Mouse (Mus musculus) MEL (cell line): ENCODE data around the gene Ikzf2. TPM values are rescaled to one million over a fixed set of nuclear protein-coding genes. Genes with fewer than 3 reads are reported as not detected.

Experiments used
- DNase-seq: peaks from one replicate; pipeline ENCODE4 v3.0.0; 2011; ENCODE audit warnings: low read depth, low spot score
- H3K27ac ChIP-seq: 2 replicates; pipeline ENCODE4 v1.5.1; 2012; ENCODE audit warnings: low read depth, mild to moderate bottlenecking, control low read depth, low read length, moderate library complexity; ENCODE audit not compliant: control insufficient read depth
- H3K27me3 ChIP-seq, 2 experiments: fragments of 150-350 bp in 1 of 2; sonication (generic) in 1 of 2; 2 replicates each; pipeline ENCODE4 v1.6.1; 2012; ENCODE audit warnings: low read length in 2 of 2, mild to moderate bottlenecking in 2 of 2, improper control_type of control experiment in 1 of 2, moderate library complexity in 1 of 2; ENCODE audit not compliant: insufficient read depth in 2 of 2, control insufficient read depth in 1 of 2
- H3K36me3 ChIP-seq, 2 experiments: 2 replicates each; pipeline ENCODE4 v1.6.1; 2012 to 2014; ENCODE audit warnings: low read length in 2 of 2, improper control_type of control experiment in 1 of 2, inconsistent platforms in 1 of 2, mild to moderate bottlenecking in 1 of 2; ENCODE audit not compliant: insufficient read depth in 2 of 2, control insufficient read depth in 1 of 2
- H3K4me1 ChIP-seq, 2 experiments: fragments of 150-350 bp in 1 of 2; sonication (generic) in 1 of 2; 2 replicates each; pipeline ENCODE4 v1.6.1; 2012; ENCODE audit warnings: low read length in 2 of 2, improper control_type of control experiment in 1 of 2, mild to moderate bottlenecking in 1 of 2; ENCODE audit not compliant: insufficient read depth in 2 of 2, control insufficient read depth in 1 of 2
- H3K4me3 ChIP-seq, 2 experiments: fragments of 150-350 bp in 1 of 2; sonication (generic) in 1 of 2; 2 replicates each; pipeline ENCODE4 v1.5.1; 2012; ENCODE audit warnings: low read depth in 2 of 2, low read length in 2 of 2, mild to moderate bottlenecking in 2 of 2, moderate library complexity in 2 of 2, control low read depth in 1 of 2, improper control_type of control experiment in 1 of 2; ENCODE audit not compliant: control insufficient read depth in 1 of 2, insufficient read depth in 1 of 2
- H3K79me2 ChIP-seq: 2 replicates; pipeline ENCODE4 v1.6.1; 2012; ENCODE audit warnings: mild to moderate bottlenecking, low read length, moderate library complexity; ENCODE audit not compliant: control insufficient read depth, poor library complexity, insufficient read depth
- H3K9ac ChIP-seq: 2 replicates; pipeline ENCODE4 v1.6.1; 2012; ENCODE audit warnings: low read depth, mild to moderate bottlenecking, control low read depth, low read length, moderate library complexity; ENCODE audit not compliant: control insufficient read depth, poor library complexity, severe bottlenecking
- H3K9me3 ChIP-seq: fragments of 150-350 bp; sonication (generic); replicated peaks from 2 replicates; pipeline ENCODE4 v1.6.1; 2012; ENCODE audit warnings: mild to moderate bottlenecking, low read length, improper control_type of control experiment, moderate library complexity; ENCODE audit not compliant: insufficient read depth
- CHD1 ChIP-seq: IDR thresholded peaks from 2 replicates; pipeline ENCODE4 v1.6.1; 2012; ENCODE audit warnings: low read depth, mild to moderate bottlenecking, inconsistent platforms, low read length, improper control_type of control experiment
- GATA1 ChIP-seq: IDR thresholded peaks from 2 replicates; pipeline ENCODE4 v1.6.1; 2011; ENCODE audit warnings: low read depth, low read length, improper control_type of control experiment
- JUND ChIP-seq: IDR thresholded peaks from 2 replicates; pipeline ENCODE4 v1.6.1; 2011; ENCODE audit warnings: low read depth, mild to moderate bottlenecking, improper control_type of control experiment, low read length
- KAT2A ChIP-seq: conservative IDR thresholded peaks from 2 replicates; pipeline ENCODE4 v1.6.1; 2012; ENCODE audit warnings: low read depth, low read length, improper control_type of control experiment, inconsistent platforms
- MAX ChIP-seq: IDR thresholded peaks from 2 replicates; pipeline ENCODE4 v1.6.1; 2011; ENCODE audit warnings: low read length, improper control_type of control experiment
- MAZ ChIP-seq: IDR thresholded peaks from 2 replicates; pipeline ENCODE4 v1.6.1; 2012; ENCODE audit warnings: low read depth, mild to moderate bottlenecking, inconsistent platforms, low read length, improper control_type of control experiment
- MEF2A ChIP-seq: IDR thresholded peaks from 2 replicates; pipeline ENCODE4 v1.6.1; 2014; ENCODE audit warnings: low read depth, mild to moderate bottlenecking, inconsistent platforms, low read length, improper control_type of control experiment; ENCODE audit not compliant: poor library complexity, insufficient replicate concordance, severe bottlenecking; ENCODE audit errors: extremely low read depth
- MXI1 ChIP-seq: IDR thresholded peaks from 2 replicates; pipeline ENCODE4 v1.6.1; 2011; ENCODE audit warnings: mild to moderate bottlenecking, low read depth, low read length, improper control_type of control experiment
- MYB ChIP-seq: IDR thresholded peaks from 2 replicates; pipeline ENCODE4 v1.6.1; 2011; ENCODE audit warnings: mild to moderate bottlenecking, low read depth, low read length, improper control_type of control experiment
- NRF1 ChIP-seq: IDR thresholded peaks from 2 replicates; pipeline ENCODE4 v1.6.1; 2014; ENCODE audit warnings: low read depth, mild to moderate bottlenecking, inconsistent platforms, low read length, improper control_type of control experiment, moderate library complexity; ENCODE audit not compliant: poor library complexity, insufficient read depth, severe bottlenecking
- POLR2AphosphoS2 ChIP-seq: IDR thresholded peaks from 2 replicates; pipeline ENCODE4 v1.6.1; 2011; ENCODE audit warnings: low read length, improper control_type of control experiment
- RAD21 ChIP-seq: IDR thresholded peaks from 2 replicates; pipeline ENCODE4 v1.6.1; 2011; ENCODE audit warnings: mild to moderate bottlenecking, low read depth, low read length, improper control_type of control experiment
- RCOR1 ChIP-seq: IDR thresholded peaks from 2 replicates; pipeline ENCODE4 v1.6.1; 2012; ENCODE audit warnings: low read depth, mild to moderate bottlenecking, inconsistent platforms, low read length, improper control_type of control experiment
- SIN3A ChIP-seq: IDR thresholded peaks from 2 replicates; pipeline ENCODE4 v1.6.1; 2012; ENCODE audit warnings: low read length, improper control_type of control experiment, inconsistent platforms
- SMC3 ChIP-seq: IDR thresholded peaks from 2 replicates; pipeline ENCODE4 v1.6.1; 2011; ENCODE audit warnings: low read depth, low read length, improper control_type of control experiment
- TAL1 ChIP-seq: IDR thresholded peaks from 2 replicates; pipeline ENCODE4 v1.6.1; 2012; ENCODE audit warnings: mild to moderate bottlenecking, inconsistent platforms, low read length, moderate library complexity, mixed read lengths
- TCF12 ChIP-seq: IDR thresholded peaks from 2 replicates; pipeline ENCODE4 v1.6.1; 2014; ENCODE audit warnings: low read depth, mild to moderate bottlenecking, inconsistent platforms, low read length, improper control_type of control experiment, moderate library complexity
- UBTF ChIP-seq: IDR thresholded peaks from 2 replicates; pipeline ENCODE4 v1.6.1; 2012; ENCODE audit warnings: low read depth, mild to moderate bottlenecking, inconsistent platforms, low read length, improper control_type of control experiment, moderate library complexity, borderline replicate concordance; ENCODE audit not compliant: insufficient read depth
- USF2 ChIP-seq, 2 experiments: IDR thresholded peaks; 2 replicates each; pipeline ENCODE4 v1.6.1; 2011 to 2012; ENCODE audit warnings: improper control_type of control experiment in 2 of 2, low read length in 2 of 2, borderline replicate concordance in 1 of 2, inconsistent platforms in 1 of 2, low read depth in 1 of 2, mild to moderate bottlenecking in 1 of 2; ENCODE audit not compliant: insufficient read depth in 1 of 2
- ZKSCAN1 ChIP-seq: IDR thresholded peaks from 2 replicates; pipeline ENCODE4 v1.6.1; 2012; ENCODE audit warnings: low read depth, mild to moderate bottlenecking, inconsistent platforms, low read length, improper control_type of control experiment, moderate library complexity
- ZMIZ1 ChIP-seq: IDR thresholded peaks from 2 replicates; pipeline ENCODE4 v1.6.1; 2012; ENCODE audit warnings: low read depth, mild to moderate bottlenecking, inconsistent platforms, low read length, improper control_type of control experiment, moderate library complexity
- ZNF384 ChIP-seq: IDR thresholded peaks from 2 replicates; pipeline ENCODE4 v1.6.1; 2012; ENCODE audit warnings: low read depth, mild to moderate bottlenecking, inconsistent platforms, low read length, improper control_type of control experiment
- polyA plus RNA-seq, 2 experiments: library from polyadenylated mRNA; stranded (reverse) in 1 of 2; unstranded in 1 of 2; fragments of >175 nt in 1 of 2; fragments of >200 nt in 1 of 2; gene quantifications; 2 replicates each; pipeline versions ENCODE4 v1.2.1 to v1.2.4; 2012; ENCODE audit warnings: low replicate concordance in 2 of 2, low read depth in 1 of 2; ENCODE audit not compliant: insufficient read length in 2 of 2, insufficient read depth in 1 of 2, missing spikeins in 1 of 2
- total RNA-seq: library from RNA; depleted of rRNA; stranded (reverse); fragments of 300-350 nt; gene quantifications from 2 replicates; pipeline ENCODE4 v1.2.3, GENCODE M21; 2012

Ikzf2 gene
- total and polyA plus RNA-seq, 3 experiments, result 2.9 to 5.6 TPM; not detected in 1

DNA sequence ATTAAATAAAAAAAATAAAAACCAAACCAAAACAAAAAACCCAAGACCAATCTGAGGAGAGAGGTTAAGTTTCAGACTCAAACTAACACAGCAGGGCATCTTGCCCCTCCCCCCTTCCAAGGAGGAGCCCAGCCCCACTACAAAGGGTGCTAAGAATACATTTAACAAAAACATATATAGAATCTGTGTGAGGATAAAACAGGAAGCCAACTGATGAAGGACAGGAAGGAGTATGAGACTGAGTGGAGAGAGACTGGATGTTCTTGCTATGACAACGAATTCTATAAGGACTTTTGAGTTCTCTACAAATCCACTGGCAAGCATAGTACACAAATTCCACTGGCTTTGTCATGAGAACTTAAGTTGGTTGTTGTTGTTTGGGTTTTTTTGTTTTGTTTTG lies 42.7 kb upstream of the Ikzf2 start:
- Histone ChIP-seq H3K4me1 (no peaks in the 10 kb centered on the region), H3K9ac (no peak overlapping the region), H3K9me3 (no peaks in the 10 kb centered on the region), H3K4me3 (no peak overlapping the region)
- TF ChIP-seq USF2 (IDR thresholded peaks at IDR 0.05; ENCODE audit: borderline replicate concordance in 1 of 2, insufficient read depth in 1 of 2, low read depth in 1 of 2, low read length in 2 of 2) (no peak), TAL1 (no peak), MXI1 (no peak), MEF2A (no peak), MYB (no peak), UBTF (no peak), ZNF384 (no peak), MAX (no peak), RAD21 (no peak), ZKSCAN1 (no peak), MAZ (no peak), SMC3 (no peak)
- TF ChIP-seq, all 39 proteins: peak for 0
- H3K36me3 ChIP-seq, result no peaks in the 10 kb centered on the region
- no peaks in the 10 kb centered on the region for H3K27me3 ChIP-seq
- H3K27ac ChIP-seq, result no peak overlapping the region
- DNase-seq, result no peak
- no peaks in the 10 kb centered on the region for H3K79me2 ChIP-seq

- no peak for DNase-seq
- Histone ChIP-seq H3K79me2 (no peaks in the 10 kb centered on the region), H3K9me3 (no peaks in the 10 kb centered on the region), H3K4me3 (no peak overlapping the region), H3K4me1 (no peaks in the 10 kb centered on the region), H3K36me3 (no peaks in the 10 kb centered on the region), H3K27ac (no peak overlapping the region), H3K9ac (no peak overlapping the region), H3K27me3 (no peaks in the 10 kb centered on the region)
- no peak for TF ChIP-seq POLR2AphosphoS2
- no peak for TF ChIP-seq JUND
- no peak for TF ChIP-seq SIN3A
- TF ChIP-seq RCOR1, result no peak
- TF ChIP-seq NRF1, result no peak
- TF ChIP-seq KAT2A, result no peak
- TF ChIP-seq GATA1, result no peak
- no peak for TF ChIP-seq TCF12
- no peak for TF ChIP-seq CHD1
- no peak for TF ChIP-seq MAZ
- no peak for TF ChIP-seq TAL1
- no peak for TF ChIP-seq MYB
- TF ChIP-seq ZMIZ1, result no peak
Measured at GRCm38 (mm10) chr1:69729031-69729679, 42.1 kb upstream of the Ikzf2 start.
